Mouse (Mus musculus) spleen, postnatal 10 days (tissue): ENCODE measurements around the gene Syna.

Experiments
- DNase-seq, 2 experiments: peaks; one replicate each; pipeline ENCODE4 v3.0.0; 2021 to 2022; ENCODE audit warnings: low spot score in 2 of 2

Syna gene

GRCm38 (mm10) chr5:134567445-134567844 is 7.5 kb upstream of the Syna start:
- no peak for DNase-seq

- no peak for DNase-seq
These were observed 5.7 kb upstream of the Syna start for GRCm38 (mm10) chr5:134565696-134566095.

GRCm38 (mm10) chr5:134564272-134564671 is 4.3 kb upstream of the Syna start:
- DNase-seq = no peak

GRCm38 (mm10) chr5:134560450-134561171 is 640 bp upstream of the Syna start:
- no peak for DNase-seq

- peak in 1 of 2 experiments; percentile 68 for DNase-seq
These were observed 4.4 kb downstream of the Syna start for GRCm38 (mm10) chr5:134555463-134556164.

- no peak for DNase-seq
These were observed 5.9 kb downstream of the Syna start for GRCm38 (mm10) chr5:134553951-134554546.

- peak; percentile 77 to 92 for DNase-seq
These were observed 7.6 kb downstream of the Syna start, which contains the start of gene Clip2 for GRCm38 (mm10) chr5:134552110-134552972. TSS of gene Clip2 (minus strand) at chr5:134552434.

GRCm38 (mm10) chr5:134551233-134552109 is 8.5 kb downstream of the Syna start:
- DNase-seq = peak; percentile 16 to 33

GRCm38 (mm10) chr5:134550836-134551232 is 9.1 kb downstream of the Syna start:
- no peak for DNase-seq

GRCm38 (mm10) chr5:134549640-134550168 is 10.3 kb downstream of the Syna start:
- no peak for DNase-seq

GRCm38 (mm10) chr5:134548306-134548705 is 11.7 kb downstream of the Syna start:
- no peak for DNase-seq

GRCm38 (mm10) chr5:134546790-134547189 is 13.2 kb downstream of the Syna start:
- DNase-seq = no peak

- no peak for DNase-seq
These were observed 14.7 kb downstream of the Syna start for GRCm38 (mm10) chr5:134545242-134545629.

- no peak for DNase-seq
These were observed 15.3 kb downstream of the Syna start for GRCm38 (mm10) chr5:134544516-134545241.

- DNase-seq = no peak
These were observed 18.3 kb downstream of the Syna start for GRCm38 (mm10) chr5:134541640-134542039.

- DNase-seq = no peak
These were observed 19.1 kb downstream of the Syna start for GRCm38 (mm10) chr5:134540881-134541280.

GRCm38 (mm10) chr5:134539891-134540290 is 20.1 kb downstream of the Syna start:
- DNase-seq = peak in 1 of 2 experiments; percentile 40

GRCm38 (mm10) chr5:134536036-134536435 is 23.9 kb downstream of the Syna start:
- no peak for DNase-seq

GRCm38 (mm10) chr5:134532417-134532816 is 27.6 kb downstream of the Syna start:
- no peak for DNase-seq

GRCm38 (mm10) chr5:134531585-134531984 is 28.4 kb downstream of the Syna start:
- DNase-seq = no peak
